Mouse (Mus musculus) forebrain, embryonic 14.5 days (tissue): Measurements from ENCODE around the gene Gm17555. TPM values are rescaled to one million over a fixed set of nuclear protein-coding genes. Genes with fewer than 3 reads are reported as not detected.

Experiments
- ATAC-seq: fragments of 200-750 bp; cut with Nextera tagmentation; 2 replicates; pipeline ENCODE4 v1.8.0; 2017; ENCODE audit warnings: mild to moderate bottlenecking, moderate library complexity
- DNase-seq: peaks from one replicate; pipeline ENCODE4 v3.0.0-alpha.2; 2015; ENCODE audit warnings: low spot score
- H3K27ac ChIP-seq: fragments of 300-500 bp; sonication (generic); 2 replicates; pipeline ENCODE4 v1.5.1; 2014; ENCODE audit warnings: low read depth, mild to moderate bottlenecking, control low read depth, low read length, moderate library complexity
- H3K27me3 ChIP-seq: fragments of 300-500 bp; sonication (generic); replicated peaks from 2 replicates; pipeline ENCODE4 v1.6.1; 2014; ENCODE audit warnings: low read length, control low read depth, mixed read lengths; ENCODE audit not compliant: control insufficient read depth, insufficient read depth
- H3K36me3 ChIP-seq: fragments of 300-500 bp; sonication (generic); 2 replicates; pipeline ENCODE4 v1.6.1; 2014; ENCODE audit warnings: low read length, control low read depth; ENCODE audit not compliant: control insufficient read depth, insufficient read depth
- H3K4me1 ChIP-seq: fragments of 300-500 bp; sonication (generic); 2 replicates; pipeline ENCODE4 v1.6.1; 2014; ENCODE audit warnings: antibody characterized with exemption, low read length, control low read depth; ENCODE audit not compliant: control insufficient read depth, insufficient read depth
- H3K4me2 ChIP-seq: fragments of 300-500 bp; sonication (generic); 2 replicates; pipeline ENCODE4 v1.6.1; 2014; ENCODE audit warnings: mild to moderate bottlenecking, control low read depth, low read length
- H3K4me3 ChIP-seq: fragments of 300-500 bp; sonication (generic); 2 replicates; pipeline ENCODE4 v1.5.1; 2014; ENCODE audit warnings: low read depth, low read length, control low read depth
- H3K9ac ChIP-seq: fragments of 300-500 bp; sonication (generic); 2 replicates; pipeline ENCODE4 v1.6.1; 2014; ENCODE audit warnings: mild to moderate bottlenecking, low read length, control low read depth, moderate library complexity
- H3K9me3 ChIP-seq: fragments of 300-500 bp; sonication (generic); replicated peaks from 2 replicates; pipeline ENCODE4 v1.6.1; 2016; ENCODE audit warnings: low read length, control low read depth, mixed read lengths; ENCODE audit not compliant: control insufficient read depth
- WGBS: fragments of 180-500 bp; shearing (Covaris S2); extraction: QIAGEN DNeasy Blood & Tissue Kit; methylation state at CpG from one replicate; pipeline ENCODE4 v1.1.7; 2014; 5-methylcytosine and 5-hydroxymethylcytosine counted together
- polyA plus RNA-seq: library from polyadenylated mRNA; unstranded; fragments of >200 nt; fragmentation: Nextera tagmentation; extraction: Ambion mirVana; gene quantifications from 2 replicates; pipeline ENCODE4 v1.2.1, GENCODE M21; 2014

Gm17555 gene
- polyA plus RNA-seq, 1 experiment from 2014 or later: not detected

DNA sequence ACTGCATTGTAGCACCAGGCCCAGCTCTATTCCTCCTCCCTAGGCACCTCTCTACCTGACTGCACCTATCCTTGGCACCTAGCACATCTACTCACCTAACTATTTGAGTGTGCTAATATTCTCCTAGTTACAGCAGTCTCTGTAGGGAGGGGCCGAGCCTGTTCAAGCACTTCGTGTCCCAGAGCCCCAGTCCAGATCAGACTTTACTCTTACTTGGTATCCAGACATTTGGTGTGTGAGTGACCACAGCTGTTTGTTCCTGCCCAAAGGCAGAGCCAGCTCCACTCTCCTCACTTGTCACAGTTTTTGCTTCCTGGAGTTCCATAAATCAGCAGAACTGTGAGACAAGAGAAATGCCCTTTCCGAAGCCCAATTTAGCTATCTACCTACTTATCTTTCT, 15.9 kb upstream of the Gm17555 start:
- Histone ChIP-seq H3K4me1 (no peaks in the 10 kb centered on the region), H3K36me3 (no peaks in the 10 kb centered on the region), H3K9me3 (no peaks in the 10 kb centered on the region), H3K27ac (no peak overlapping the region), H3K9ac (no peak overlapping the region), H3K4me3 (no peak overlapping the region), H3K27me3 (no peaks in the 10 kb centered on the region), H3K4me2 (no peak overlapping the region)
- no peak for DNase-seq
- ATAC-seq: no peak
- 92% methylated on average over 3 of the region's 3 CpGs for WGBS

DNA sequence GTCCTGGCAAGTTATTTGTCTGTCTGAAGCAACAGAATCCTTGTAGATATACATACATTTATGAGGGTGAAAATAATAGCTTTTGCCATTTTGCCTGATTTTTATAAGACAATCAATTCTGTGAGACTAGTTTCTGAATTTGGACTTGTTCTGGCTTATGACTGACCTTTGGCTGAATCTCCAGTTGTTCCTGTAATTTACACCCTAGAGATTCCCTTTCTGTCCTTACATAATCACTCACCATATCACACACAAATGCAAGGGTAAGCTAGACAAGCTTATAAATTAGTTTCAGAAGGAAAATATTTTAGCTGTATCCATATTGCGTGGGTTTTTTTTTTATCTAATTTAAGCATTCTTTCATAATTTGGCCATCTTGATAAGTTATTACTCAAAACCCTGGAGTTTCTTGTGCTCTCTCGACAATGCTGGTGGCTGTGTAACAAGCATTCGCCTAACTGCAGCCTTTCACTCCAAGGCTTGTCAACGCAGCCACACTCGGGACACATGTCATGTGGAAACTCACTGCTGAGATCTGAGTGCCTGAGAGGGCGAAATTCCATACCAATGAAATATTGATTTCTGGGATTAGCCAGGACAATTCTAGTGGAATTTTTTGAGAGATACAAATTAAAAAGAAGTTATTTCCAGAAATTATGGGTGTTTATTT, 3.8 kb upstream of the Gm17555 start:
- Histone ChIP-seq H3K9me3 (no peaks in the 10 kb centered on the region), H3K9ac (no peak overlapping the region), H3K4me3 (no peak overlapping the region), H3K27ac (no peak overlapping the region), H3K4me1 (no peaks in the 10 kb centered on the region), H3K27me3 (no peaks in the 10 kb centered on the region), H3K4me2 (no peak overlapping the region), H3K36me3 (no peaks in the 10 kb centered on the region)
- ATAC-seq (no peak), DNase-seq (no peak)
- WGBS: 92% methylated on average over 6 of the region's 6 CpGs

DNA sequence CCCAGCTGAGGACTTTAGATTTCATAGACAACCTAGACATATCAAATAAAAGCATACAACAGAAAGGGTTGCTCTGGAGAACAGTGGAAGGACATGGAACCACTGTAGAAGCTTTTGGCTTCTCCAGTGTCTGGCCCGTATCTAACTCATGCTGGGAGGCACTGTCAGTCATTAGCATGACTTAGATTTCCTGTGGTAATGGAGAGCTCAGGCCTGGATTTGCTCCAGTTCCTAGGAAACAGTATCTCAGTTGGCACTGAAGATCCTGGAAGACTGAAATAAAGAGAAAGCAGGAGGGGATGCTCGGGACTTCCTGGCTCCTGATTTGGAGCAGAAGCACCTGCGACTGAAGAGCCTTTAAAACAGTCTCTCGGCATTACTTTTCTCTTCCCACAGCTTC, 12.7 kb downstream of the Gm17555 start:
- Histone ChIP-seq H3K36me3 (no peaks in the 10 kb centered on the region), H3K9ac (no peak overlapping the region), H3K4me3 (no peak overlapping the region), H3K9me3 (no peaks in the 10 kb centered on the region), H3K4me2 (no peak overlapping the region), H3K27ac (no peak overlapping the region), H3K27me3 (no peaks in the 10 kb centered on the region), H3K4me1 (no peaks in the 10 kb centered on the region)
- WGBS: 74% methylated on average over 4 of the region's 4 CpGs
- ATAC-seq (no peak), DNase-seq (no peak)

- H3K27me3 ChIP-seq: no peaks in the 10 kb centered on the region
- H3K36me3 ChIP-seq: no peaks in the 10 kb centered on the region
- no peak overlapping the region for H3K4me3 ChIP-seq
- DNase-seq (no peak), ATAC-seq (no peak)
- WGBS: 93% methylated on average over 1 of the region's 1 CpGs
- no peak overlapping the region for H3K4me2 ChIP-seq
- no peak overlapping the region for H3K9ac ChIP-seq
- H3K4me1 ChIP-seq: no peaks in the 10 kb centered on the region
- no peaks in the 10 kb centered on the region for H3K9me3 ChIP-seq
- no peak overlapping the region for H3K27ac ChIP-seq
Observed at GRCm38 (mm10) chr2:126231731-126232130, 16.8 kb downstream of the Gm17555 start.

DNA sequence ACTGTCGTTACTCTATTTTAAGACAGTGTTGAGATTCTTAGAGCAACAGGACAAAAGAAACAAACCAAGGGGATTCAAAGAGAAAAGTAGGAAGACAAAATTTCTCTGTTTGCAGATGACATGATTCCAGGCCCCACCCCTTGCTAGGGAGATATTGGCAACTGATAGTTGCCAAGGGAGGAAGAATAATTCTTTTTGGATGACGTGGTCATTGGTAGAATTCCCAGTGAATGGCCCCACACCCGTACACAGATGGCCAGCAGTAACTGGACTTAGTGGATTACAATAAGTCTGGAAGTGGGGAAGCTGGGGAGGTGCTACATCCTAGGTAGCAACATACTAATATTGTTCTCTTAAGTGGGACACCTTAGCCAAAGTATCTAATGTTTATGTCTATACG, 22.0 kb downstream of the Gm17555 start:
- ATAC-seq (no peak), DNase-seq (no peak)
- Histone ChIP-seq H3K4me2 (no peak overlapping the region), H3K36me3 (no peaks in the 10 kb centered on the region), H3K4me1 (no peaks in the 10 kb centered on the region), H3K27ac (no peak overlapping the region), H3K27me3 (no peaks in the 10 kb centered on the region), H3K9ac (no peak overlapping the region), H3K9me3 (no peaks in the 10 kb centered on the region), H3K4me3 (no peak overlapping the region)
- 89% methylated on average over 4 of the region's 4 CpGs for WGBS

- DNase-seq: peak; percentile 26
- Histone ChIP-seq H3K4me3 (no peak overlapping the region), H3K4me2 (no peak overlapping the region), H3K27me3 (no peaks in the 10 kb centered on the region), H3K9me3 (no peaks in the 10 kb centered on the region), H3K36me3 (no peaks in the 10 kb centered on the region), H3K9ac (no peak overlapping the region), H3K4me1 (no peaks in the 10 kb centered on the region), H3K27ac (no peak overlapping the region)
- ATAC-seq: no peak
- WGBS: 39% methylated on average over 2 of the region's 2 CpGs
Observed at GRCm38 (mm10) chr2:126245446-126245845, 30.5 kb downstream of the Gm17555 start.

DNA sequence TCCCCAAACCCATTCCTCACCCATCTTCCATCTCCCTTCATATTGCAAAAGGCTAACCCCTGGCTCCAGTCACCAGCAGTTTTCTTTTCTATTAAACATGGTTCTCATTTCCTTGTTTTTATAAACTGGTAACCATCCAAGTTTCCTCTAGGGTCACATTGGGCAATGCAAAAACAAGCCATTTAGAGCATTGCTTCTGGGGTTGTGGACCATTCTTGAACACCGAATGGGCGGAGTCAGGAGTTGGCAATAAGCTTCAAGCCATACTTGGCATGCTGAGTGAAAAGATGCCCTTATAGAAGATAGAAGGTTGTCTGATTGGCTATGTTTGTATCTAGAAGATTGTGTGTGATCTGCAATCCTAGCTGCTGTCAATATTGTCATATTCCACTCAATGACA, 33.6 kb downstream of the Gm17555 start:
- H3K27ac ChIP-seq: no peak overlapping the region
- H3K4me2 ChIP-seq: no peak overlapping the region
- H3K4me1 ChIP-seq: no peaks in the 10 kb centered on the region
- H3K36me3 ChIP-seq: no peaks in the 10 kb centered on the region
- H3K27me3 ChIP-seq: no peaks in the 10 kb centered on the region
- ATAC-seq: no peak
- no peaks in the 10 kb centered on the region for H3K9me3 ChIP-seq
- no peak for DNase-seq
- H3K9ac ChIP-seq: no peak overlapping the region
- no peak overlapping the region for H3K4me3 ChIP-seq
- WGBS: 97% methylated on average over 2 of the region's 2 CpGs

DNA sequence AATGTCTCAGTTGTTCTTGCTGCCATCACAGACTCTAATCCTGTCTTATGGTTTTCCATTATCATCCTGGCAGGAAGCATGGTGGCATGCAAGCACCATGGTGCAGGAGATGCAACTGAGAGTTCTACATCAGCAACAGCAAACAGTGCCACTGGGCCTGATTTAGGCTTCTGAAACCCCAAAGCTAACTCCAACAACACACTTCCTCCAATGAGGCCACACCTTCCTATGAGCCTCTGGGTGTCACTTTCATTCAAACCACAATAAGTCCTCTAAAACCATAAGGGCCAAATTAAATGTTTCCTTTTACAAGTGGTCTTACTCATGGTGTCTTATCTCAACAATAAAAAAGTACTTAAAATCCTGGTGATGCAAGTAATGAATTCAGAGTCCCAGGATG, 37.3 kb downstream of the Gm17555 start:
- Histone ChIP-seq H3K4me2 (no peak overlapping the region), H3K27ac (no peak overlapping the region), H3K4me1 (no peaks in the 10 kb centered on the region), H3K4me3 (no peak overlapping the region), H3K9me3 (no peaks in the 10 kb centered on the region), H3K36me3 (no peaks in the 10 kb centered on the region), H3K27me3 (no peaks in the 10 kb centered on the region), H3K9ac (no peak overlapping the region)
- ATAC-seq (no peak), DNase-seq (no peak)
